Mouse (Mus musculus) CD4-positive naive resting alpha-beta T cell, adult 57 days (primary cell): ENCODE measurements around the gene Gm17402. TPM values are rescaled to one million over a fixed set of nuclear protein-coding genes. Genes with fewer than 3 reads are reported as not detected.

ENCODE experiments used
- total RNA-seq: library from RNA; stranded (reverse); gene quantifications from one replicate; pipeline ENCODE4 v1.2.4, GENCODE M21; 2023

Gm17402 gene
- total RNA-seq: not detected

GRCm38 (mm10) chr3:67375063-67375462 lies at the start of gene Gm17402:
TSS of gene Gm17402 (minus strand) at chr3:67375163.

GRCm38 (mm10) chr3:67373872-67374271 lies 1.1 kb downstream of the Gm17402 start, which contains the start of gene Mlf1:
TSS of gene Mlf1 (plus strand) at chr3:67374097.

Other genes with a start within 250 kb of the Gm17402 start
- gene Mlf1, start 1.1 kb downstream of the Gm17402 start, total RNA-seq: 1.2 TPM
- gene Gfm1, start 54.9 kb upstream of the Gm17402 start, total RNA-seq: 31.7 TPM
- gene Lxn, start 88.8 kb upstream of the Gm17402 start, total RNA-seq: 2.7 TPM
- not detected for gene Rarres1, start 140.4 kb upstream of the Gm17402 start, total RNA-seq
- 42.4 TPM for gene Mfsd1, start 207.6 kb upstream of the Gm17402 start, total RNA-seq